Comparison of ENCODE assay signal across 8 mouse cellular contexts in the genomic region with DNA sequence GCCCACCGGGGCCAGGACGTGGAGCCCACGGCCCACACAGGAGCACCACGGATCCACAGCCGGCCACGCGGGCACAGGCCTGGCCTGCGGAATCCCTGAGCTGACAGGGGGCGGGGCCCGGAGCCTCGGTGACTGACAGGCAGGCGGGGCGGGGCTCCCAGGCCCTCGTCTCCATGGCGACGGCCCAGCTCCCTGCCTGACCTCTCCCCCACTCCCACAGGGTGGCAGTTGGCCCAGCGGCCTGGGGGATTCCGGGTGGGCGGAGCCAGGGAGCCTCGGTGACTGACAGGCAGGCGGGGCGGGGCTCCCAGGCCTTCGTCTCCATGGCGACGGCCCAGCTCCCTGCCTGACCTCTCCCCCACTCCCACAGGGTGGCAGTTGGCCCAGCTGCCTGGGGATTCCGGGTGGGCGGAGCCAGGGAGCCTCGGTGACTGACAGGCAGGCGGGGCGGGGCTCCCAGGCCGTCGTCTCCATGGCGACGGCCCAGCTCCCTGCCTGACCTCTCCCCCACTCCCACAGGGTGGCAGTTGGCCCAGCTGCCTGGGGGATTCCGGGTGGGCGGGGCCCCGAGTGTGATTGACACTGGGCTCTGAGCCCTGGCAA. TPM values are rescaled to one million over a fixed set of nuclear protein-coding genes. Genes with fewer than 3 reads are reported as not detected.
DNase-seq lines count a peak whose midpoint lies in the region; ATAC-seq and TF ChIP-seq lines count a peak whose summit lies in the region.
"Not testable (repeated sequence)": the region's sequence is repeated elsewhere in the genome, so short reads cannot be mapped to it uniquely, and the experiment has no call there.

No protein-coding gene starts in this region.

- H3K4me2 ChIP-seq in kidney, embryonic 14.5 days (replicated peaks; ENCODE audit: low read depth, low read length), result peak overlapping the region; percentile 60
- H3K4me2 ChIP-seq in limb, embryonic 15.5 days, result peak overlapping the region; percentile 46

- TF ChIP-seq CTCF in bone marrow macrophage, adult 2 months (IDR thresholded peaks at IDR 0.05; ENCODE audit: low read depth, low read length); embryonic fibroblast, embryonic 13.5 days (IDR thresholded peaks at IDR 0.05; ENCODE audit: borderline replicate concordance, insufficient read depth, low read length): not testable (repeated sequence)

- peak; percentile 93 for ATAC-seq in kidney, embryonic 14.5 days (ENCODE audit: low FRiP score, low TSS enrichment)
- peak; percentile 62; the same call in 1 of the 2 replicates for ATAC-seq in limb, embryonic 15.5 days (ENCODE audit: insufficient number of reproducible peaks, low FRiP score, low TSS enrichment, low read depth)

- WGBS in kidney, embryonic 14.5 days, result 34% methylated on average over 37 of the region's 37 CpGs
- whole genome bisulfite sequencing in limb, embryonic 15.5 days, result 6% methylated on average over 6 of the region's 37 CpGs

- not testable (repeated sequence) for TF ChIP-seq POLR2A in bone marrow macrophage, adult 2 months (IDR thresholded peaks at IDR 0.05; ENCODE audit: borderline replicate concordance, low read depth, low read length); embryonic fibroblast, embryonic 13.5 days (IDR thresholded peaks at IDR 0.05; ENCODE audit: low read depth, low read length)

- peak; percentile 100 for DNase-seq in A20 (ENCODE audit: low read depth, low spot score)
- peak; percentile 100 for DNase-seq in heart, adult 9 months (ENCODE audit: low spot score in 2 of 2)
- DNase-seq in monocyte, adult 2 months (ENCODE audit: low read depth in 1 of 2, low spot score in 2 of 2), result peak; percentile 100
- DNase-seq in spleen, postnatal 36 days (ENCODE audit: low spot score in 2 of 2), result peak; percentile 100

- H3K36me3 ChIP-seq in kidney, embryonic 14.5 days (ENCODE audit: control insufficient read depth, insufficient read depth, low read length); limb, embryonic 15.5 days: not testable (repeated sequence)

- peak overlapping the region; percentile 68 for H3K27ac ChIP-seq in bone marrow macrophage, adult 2 months (ENCODE audit: insufficient read depth, low read depth, low read length)
- peak overlapping the region; percentile 82 for H3K27ac ChIP-seq in embryonic fibroblast, embryonic 13.5 days (ENCODE audit: insufficient read depth, low read length)
- peak overlapping the region; percentile 32; the same call in 1 of the 2 replicates for H3K27ac ChIP-seq in kidney, embryonic 14.5 days (ENCODE audit: low read depth, low read length)
- not testable (repeated sequence) for H3K27ac ChIP-seq in limb, embryonic 15.5 days

- H3K4me3 ChIP-seq in bone marrow macrophage, adult 2 months (ENCODE audit: insufficient read depth, low read length), result peak overlapping the region; percentile 73
- H3K4me3 ChIP-seq in embryonic fibroblast, embryonic 13.5 days (ENCODE audit: insufficient read depth, low read length), result peak overlapping the region; percentile 32
- H3K4me3 ChIP-seq in kidney, embryonic 14.5 days (ENCODE audit: low read length), result peak overlapping the region; percentile 31
- H3K4me3 ChIP-seq in limb, embryonic 15.5 days, result peak overlapping the region; percentile 31

- H3K9ac ChIP-seq in kidney, embryonic 14.5 days (ENCODE audit: low read depth, low read length), result peak overlapping the region; percentile 5
- H3K9ac ChIP-seq in limb, embryonic 15.5 days, result not testable (repeated sequence)

- peaks cover 45% of the 10 kb centered on the region for H3K9me3 ChIP-seq in kidney, embryonic 14.5 days (ENCODE audit: control insufficient read depth, low read length)
- not testable (repeated sequence) for H3K9me3 ChIP-seq in limb, embryonic 15.5 days

- H3K4me1 ChIP-seq in bone marrow macrophage, adult 2 months (ENCODE audit: control insufficient read depth, insufficient read depth, low read length); embryonic fibroblast, embryonic 13.5 days (ENCODE audit: control insufficient read depth, insufficient read depth, low read length); kidney, embryonic 14.5 days (ENCODE audit: control insufficient read depth, insufficient read depth, low read length); limb, embryonic 15.5 days: not testable (repeated sequence)

- not testable (repeated sequence) for H3K27me3 ChIP-seq in kidney, embryonic 14.5 days (ENCODE audit: control insufficient read depth, insufficient read depth, low read length); limb, embryonic 15.5 days

RNA-seq across cellular contexts. Expression of a gene that starts 11.5 kb away (rescaled TPM):
- 94.6 and 113 TPM in 2 replicates for polyA plus RNA-seq in bone marrow macrophage, adult 2 months (2012; ENCODE audit: insufficient read depth, insufficient read length, missing spikeins)
- 44.5 and 62.1 TPM in 2 replicates for polyA plus RNA-seq in embryonic fibroblast, embryonic 13.5 days (2011; ENCODE audit: insufficient read length, low read depth, missing spikeins)
- 279 and 362 TPM in 2 replicates for polyA plus RNA-seq in kidney, embryonic 14.5 days (2014; fragmentation: Nextera tagmentation; extraction: Ambion mirVana)
- 133 and 163 TPM in 2 replicates for polyA plus RNA-seq in limb, embryonic 15.5 days (2015; fragmentation: Nextera tagmentation; extraction: Ambion mirVana)
